Mouse (Mus musculus) embryonic facial prominence, embryonic 15.5 days (tissue): ENCODE data around the gene Pdpk1. TPM values are rescaled to one million over a fixed set of nuclear protein-coding genes. Genes with fewer than 3 reads are reported as not detected.

Experiments used
- ATAC-seq: fragments of 200-750 bp; cut with Nextera tagmentation; 2 replicates; pipeline ENCODE4 v1.8.0; 2017; ENCODE audit warnings: low read depth, moderate TSS enrichment; ENCODE audit not compliant: insufficient number of reproducible peaks, low FRiP score, low TSS enrichment
- H3K27ac ChIP-seq: fragments of 300-500 bp; sonication (generic); replicated peaks from 2 replicates; pipeline ENCODE4 v1.5.1; 2015; ENCODE audit warnings: mild to moderate bottlenecking, inconsistent platforms
- H3K27me3 ChIP-seq: fragments of 300-500 bp; sonication (generic); 2 replicates; pipeline ENCODE4 v1.6.1; 2015; ENCODE audit warnings: inconsistent platforms
- H3K36me3 ChIP-seq: fragments of 300-500 bp; sonication (generic); 2 replicates; pipeline ENCODE4 v1.6.1; 2015; ENCODE audit warnings: mild to moderate bottlenecking, inconsistent platforms
- H3K4me1 ChIP-seq: fragments of 300-500 bp; sonication (generic); 2 replicates; pipeline ENCODE4 v1.6.1; 2015; ENCODE audit warnings: inconsistent platforms
- H3K4me2 ChIP-seq: fragments of 300-500 bp; sonication (generic); replicated peaks from 2 replicates; pipeline ENCODE4 v1.6.1; 2015; ENCODE audit warnings: mild to moderate bottlenecking, inconsistent platforms
- H3K4me3 ChIP-seq: fragments of 300-500 bp; sonication (generic); replicated peaks from 2 replicates; pipeline ENCODE4 v1.5.1; 2015; ENCODE audit warnings: mild to moderate bottlenecking, inconsistent platforms
- H3K9ac ChIP-seq: fragments of 300-500 bp; sonication (generic); 2 replicates; pipeline ENCODE4 v1.6.1; 2015; ENCODE audit warnings: inconsistent platforms
- H3K9me3 ChIP-seq: fragments of 300-500 bp; sonication (generic); replicated peaks from 2 replicates; pipeline ENCODE4 v1.6.1; 2016; ENCODE audit warnings: inconsistent platforms
- WGBS: fragments of 180-500 bp; shearing (Covaris S2); methylation state at CpG from one replicate; pipeline ENCODE4 v1.1.7; 2015; 5-methylcytosine and 5-hydroxymethylcytosine counted together
- polyA plus RNA-seq: library from polyadenylated mRNA; unstranded; fragments of >200 nt; fragmentation: Nextera tagmentation; extraction: Ambion mirVana; gene quantifications from 2 replicates; pipeline ENCODE4 v1.2.1, GENCODE M21; 2015

Gene Pdpk1
- polyA plus RNA-seq, 1 experiment from 2014 or later, result 39.2 TPM

DNA sequence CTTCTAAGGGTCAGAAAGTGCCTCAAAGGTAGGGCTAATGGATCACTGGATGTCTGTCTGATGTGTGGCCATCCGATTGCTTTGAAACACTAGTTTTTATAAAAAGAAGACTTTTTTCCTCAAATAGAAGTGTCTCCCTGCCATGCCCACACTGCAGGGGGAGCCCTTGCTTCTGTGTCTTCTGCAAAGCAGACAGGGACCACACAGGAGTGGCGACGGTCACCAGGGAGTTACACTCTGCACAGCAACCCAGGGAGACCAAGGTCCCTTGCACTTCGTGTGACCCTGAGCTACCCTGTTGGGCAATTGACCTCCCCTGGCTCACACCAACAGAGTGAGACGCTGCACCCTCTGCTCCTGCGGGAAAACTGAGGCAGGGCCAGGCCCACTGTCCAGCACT is 113.8 kb downstream of the Pdpk1 start:
- no peaks in the 10 kb centered on the region for H3K9me3 ChIP-seq
- H3K27me3 ChIP-seq, result no peaks in the 10 kb centered on the region
- H3K36me3 ChIP-seq, result no peaks in the 10 kb centered on the region
- H3K4me3 ChIP-seq, result no peak overlapping the region
- no peak overlapping the region for H3K27ac ChIP-seq
- no peak overlapping the region for H3K4me2 ChIP-seq
- no peak overlapping the region for H3K9ac ChIP-seq
- 72% methylated on average over 6 of the region's 6 CpGs for WGBS
- H3K4me1 ChIP-seq, result no peaks in the 10 kb centered on the region
- no peak for ATAC-seq

DNA sequence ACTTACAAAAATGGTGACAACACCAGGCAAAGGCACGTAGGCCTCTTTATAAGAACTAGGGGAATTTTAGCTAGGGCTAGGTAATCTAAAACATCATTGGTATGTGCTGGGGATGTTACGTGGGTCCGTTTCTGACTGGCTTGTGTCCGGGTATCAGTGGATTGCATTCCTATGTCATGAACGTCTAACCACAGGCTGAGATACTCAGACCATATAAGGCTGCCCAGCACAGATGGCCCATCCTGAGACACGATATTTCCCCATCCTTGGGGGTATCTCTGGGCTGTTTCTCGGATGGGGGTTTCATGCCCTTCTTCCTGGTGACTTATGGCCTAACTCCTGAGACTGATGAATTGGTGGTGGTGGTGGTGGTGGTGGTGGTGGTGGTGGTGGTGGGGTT is 115.6 kb downstream of the Pdpk1 start:
- Histone ChIP-seq H3K4me1 (no peaks in the 10 kb centered on the region), H3K4me2 (no peak overlapping the region)
- WGBS, result 66% methylated on average over 7 of the region's 7 CpGs

DNA sequence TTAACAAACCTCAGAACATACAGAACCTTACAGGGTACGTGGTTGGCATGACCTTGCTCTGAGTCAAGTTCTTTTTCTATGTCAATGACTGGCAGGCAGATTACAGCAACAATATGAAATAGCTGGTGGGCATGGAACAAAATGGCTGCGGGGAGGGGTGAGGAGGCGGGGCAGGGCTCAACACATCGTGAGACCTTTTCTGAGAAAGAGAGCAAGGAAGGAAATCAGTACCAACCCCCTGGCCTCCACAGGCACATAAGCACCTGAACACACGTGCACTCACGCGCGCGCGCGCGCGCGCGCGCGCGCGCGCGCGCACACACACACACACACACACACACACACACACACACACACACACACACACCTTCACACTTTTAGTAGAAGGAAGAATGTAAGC is 120.2 kb downstream of the Pdpk1 start:
- Histone ChIP-seq H3K27ac (no peak overlapping the region), H3K4me3 (no peak overlapping the region), H3K36me3 (no peaks in the 10 kb centered on the region), H3K4me2 (no peak overlapping the region), H3K4me1 (no peaks in the 10 kb centered on the region), H3K9me3 (no peaks in the 10 kb centered on the region), H3K9ac (no peak overlapping the region), H3K27me3 (no peaks in the 10 kb centered on the region)
- WGBS, result 90% methylated on average over 16 of the region's 22 CpGs
- no peak for ATAC-seq

More for the DNA sequence above, 115.6 kb downstream of the Pdpk1 start:
- no peak overlapping the region for H3K9ac ChIP-seq
- no peaks in the 10 kb centered on the region for H3K36me3 ChIP-seq
- H3K27me3 ChIP-seq, result no peaks in the 10 kb centered on the region
- no peak overlapping the region for H3K4me3 ChIP-seq
- no peak overlapping the region for H3K27ac ChIP-seq
- no peaks in the 10 kb centered on the region for H3K9me3 ChIP-seq
- no peak for ATAC-seq

DNA sequence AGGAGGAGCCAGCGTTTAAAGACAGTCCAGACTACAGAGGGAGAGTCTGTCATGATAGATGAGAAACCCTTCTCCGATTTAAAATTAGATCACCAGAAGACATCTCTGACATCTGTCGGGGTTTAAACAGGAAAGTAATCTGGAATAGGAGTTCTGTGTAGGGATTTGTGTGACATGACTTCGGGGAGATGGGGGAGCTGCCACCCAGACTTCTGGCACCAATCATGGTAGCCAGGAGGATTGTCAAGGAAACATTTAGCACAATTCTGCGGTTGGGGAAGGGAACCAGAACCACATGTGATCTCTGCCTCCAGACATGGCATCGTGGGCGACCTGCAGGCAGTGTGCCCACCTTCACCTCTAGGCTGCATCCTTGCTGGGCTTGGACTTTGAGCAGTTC is 121.2 kb downstream of the Pdpk1 start:
- H3K27me3 ChIP-seq, result no peaks in the 10 kb centered on the region
- no peak for ATAC-seq
- H3K36me3 ChIP-seq, result no peaks in the 10 kb centered on the region
- H3K9me3 ChIP-seq, result no peaks in the 10 kb centered on the region
- no peak overlapping the region for H3K27ac ChIP-seq
- no peak overlapping the region for H3K4me2 ChIP-seq
- WGBS, result 65% methylated on average over 7 of the region's 7 CpGs
- no peak overlapping the region for H3K4me3 ChIP-seq
- no peak overlapping the region for H3K9ac ChIP-seq
- H3K4me1 ChIP-seq, result no peaks in the 10 kb centered on the region

Other genes starting within 250 kb of the Pdpk1 start
- gene Dcpp3, start 233.5 kb downstream of the Pdpk1 start, polyA plus RNA-seq, result 1.0 and 6.6 TPM in 2 replicates
- gene Sbp, start 209.3 kb downstream of the Pdpk1 start, polyA plus RNA-seq, result not detected in 2 replicates
- not detected in 2 replicates for gene Sbpl, start 195.7 kb downstream of the Pdpk1 start, polyA plus RNA-seq
- 0.18 TPM in 1 of 2 replicates, not detected in the other for gene Prss30, start 170.4 kb downstream of the Pdpk1 start, polyA plus RNA-seq
- gene Prss22, start 152.8 kb downstream of the Pdpk1 start, polyA plus RNA-seq, result 3.2 and 3.4 TPM in 2 replicates
- 4.6 and 4.9 TPM in 2 replicates for gene Prss27, start 112.8 kb downstream of the Pdpk1 start, polyA plus RNA-seq
- gene Kctd5, start 77.4 kb downstream of the Pdpk1 start, polyA plus RNA-seq, result 62.1 and 64.5 TPM in 2 replicates
- gene Amdhd2, start 12.8 kb upstream of the Pdpk1 start, polyA plus RNA-seq, result 35.3 and 37.5 TPM in 2 replicates
- 539 and 547 TPM in 2 replicates for gene Atp6v0c, start 18.8 kb upstream of the Pdpk1 start, polyA plus RNA-seq
- 5.5 and 8.6 TPM in 2 replicates for gene Tbc1d24, start 54.6 kb upstream of the Pdpk1 start, polyA plus RNA-seq
- 10.5 and 11.0 TPM in 2 replicates for gene Ntn3, start 58.6 kb upstream of the Pdpk1 start, polyA plus RNA-seq
- gene Tedc2, start 69.9 kb upstream of the Pdpk1 start, polyA plus RNA-seq, result 11.6 and 13.0 TPM in 2 replicates
- gene Ccnf, start 100.6 kb upstream of the Pdpk1 start, polyA plus RNA-seq, result 42.7 and 47.2 TPM in 2 replicates
- gene Abca17, start 200.1 kb upstream of the Pdpk1 start, polyA plus RNA-seq, result not detected in 2 replicates
- 8.1 and 8.3 TPM in 2 replicates for gene Abca3, start 201.0 kb upstream of the Pdpk1 start, polyA plus RNA-seq